Mouse (Mus musculus): ENCODE measurements around the gene Ncoa7.

Ncoa7 gene

DNA sequence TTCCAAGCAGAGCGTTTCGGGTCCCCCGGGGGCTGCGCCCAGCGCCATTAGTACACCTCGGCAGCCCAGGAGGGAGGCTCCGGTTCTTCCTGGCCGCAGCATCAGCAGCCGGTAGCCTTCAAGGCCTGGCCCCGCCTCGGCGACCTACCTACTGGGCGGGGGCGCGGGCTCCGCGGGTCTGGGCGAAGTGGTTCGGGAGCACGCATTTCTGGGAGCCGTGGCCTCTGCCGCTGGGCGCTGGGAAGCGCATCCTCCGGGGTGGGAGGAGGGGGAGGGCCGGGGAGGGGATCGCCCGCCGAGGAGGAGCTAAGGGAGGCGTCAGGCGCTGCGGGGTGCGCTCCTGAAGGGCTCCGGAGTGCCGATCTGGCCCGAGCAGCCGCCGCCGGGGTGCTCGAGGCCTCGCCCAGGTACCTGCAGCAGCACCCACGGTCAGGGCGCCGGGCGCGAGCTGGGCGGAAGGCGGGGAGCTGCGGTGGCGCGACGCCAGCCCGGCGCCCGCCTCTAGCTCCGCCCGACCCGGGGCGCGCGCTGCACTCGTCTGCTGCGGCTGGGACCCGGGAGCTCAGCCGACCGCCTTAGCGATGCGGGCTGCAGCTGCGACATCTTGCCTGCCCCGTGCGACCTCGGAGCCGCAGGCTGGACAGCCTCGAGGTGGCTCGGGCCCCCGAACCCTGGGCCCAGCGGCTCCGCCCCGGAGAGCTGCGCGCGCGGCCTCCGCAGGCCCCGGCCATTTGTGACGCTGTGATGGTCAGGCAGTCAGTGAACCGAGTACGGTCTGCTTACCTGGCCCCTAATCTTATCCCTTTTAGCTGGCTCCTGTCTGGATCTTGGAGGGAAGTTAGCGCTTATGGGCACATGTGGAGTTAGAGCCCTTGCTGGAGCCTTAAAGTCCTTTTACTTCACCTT is at the start of gene Ncoa7:
Gene Ncoa7, minus strand, starts transcription at position 646 of the 906 bp plus-strand sequence.
- in situ Hi-C loops (cut with MseI, MboI) = loop anchor here in 1 of 2 experiments (10.0 kb wide), 1 partner anchor 188 kb away; no protein-coding TSS in a partner anchor

DNA sequence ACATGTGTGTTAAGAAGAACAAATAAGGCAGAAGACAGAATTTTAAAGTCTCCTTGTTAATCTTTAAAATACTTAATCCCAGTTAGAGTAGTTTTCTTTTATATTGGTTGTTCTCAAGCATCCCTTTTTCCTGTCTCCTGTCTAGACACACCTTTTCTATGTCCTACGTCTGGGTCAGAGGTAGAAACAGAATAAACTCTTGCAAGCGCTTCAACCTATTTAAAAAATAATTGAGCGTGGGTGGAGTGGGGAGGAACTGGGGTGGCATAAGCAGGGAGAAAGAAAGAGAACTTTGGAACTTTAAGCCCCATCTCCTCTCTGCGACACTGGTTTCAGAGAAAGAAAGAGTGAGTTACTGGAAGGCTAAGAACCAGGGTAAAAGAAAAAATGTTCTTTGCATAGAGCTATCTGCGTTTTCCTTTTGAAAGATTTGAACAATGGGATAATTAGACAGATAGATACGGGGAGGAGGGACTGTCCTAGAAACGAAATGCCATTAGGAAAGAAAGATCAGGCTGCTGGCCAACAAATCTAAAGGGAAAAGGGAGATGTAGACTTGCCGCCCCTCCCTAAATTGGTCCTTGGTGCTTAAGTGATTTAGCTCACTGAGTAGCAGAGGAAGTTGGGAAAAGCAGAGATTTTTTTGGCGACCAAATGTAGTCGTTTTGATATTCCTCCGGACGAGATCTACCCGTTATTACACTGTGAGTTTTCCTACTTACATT is 42.1 kb upstream of the Ncoa7 start:
- in situ Hi-C loops (cut with MseI, MboI) = loop anchor here (5.0 to 10.0 kb wide), 2 partner anchors 450 to 452 kb away; no protein-coding TSS in a partner anchor

DNA sequence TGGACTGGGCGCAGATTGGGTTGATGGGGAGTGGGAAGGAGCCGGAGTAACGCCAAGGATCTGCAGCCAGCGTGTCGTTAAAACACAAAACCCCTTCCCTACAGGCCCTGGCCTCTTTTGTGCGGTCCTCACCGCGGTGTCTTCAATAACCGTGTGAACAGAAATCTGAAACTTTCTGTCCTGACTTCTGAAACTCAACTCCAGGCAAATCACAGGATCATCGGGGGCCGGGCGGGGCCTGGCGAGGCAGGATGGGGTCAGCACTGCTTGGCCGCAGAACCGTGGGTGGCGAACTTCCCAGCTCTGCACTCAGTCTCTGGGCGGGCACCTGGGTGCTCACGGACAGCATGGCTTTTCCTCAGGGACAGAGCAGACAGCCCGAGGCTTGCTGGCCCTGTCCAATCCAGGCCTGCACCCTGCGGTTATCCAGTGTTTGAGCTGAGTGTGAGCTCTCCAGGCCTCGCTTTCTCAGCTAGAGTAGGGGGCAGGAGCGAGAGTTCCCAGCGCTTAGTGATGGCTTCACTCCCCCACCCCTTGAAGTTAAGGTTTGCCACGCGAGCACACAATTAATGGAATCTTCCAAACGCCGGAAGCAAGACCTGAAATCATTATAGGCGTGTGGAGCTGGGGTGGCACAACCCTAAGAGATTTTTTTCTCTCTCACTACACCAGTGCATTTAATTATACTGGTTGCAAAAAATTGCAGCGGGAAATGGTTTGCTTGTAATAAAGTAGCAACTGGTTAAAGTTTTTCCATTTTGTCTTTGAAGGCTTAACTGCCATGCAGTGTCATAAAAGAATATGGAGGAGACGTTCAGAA is 41.3 kb upstream of the Ncoa7 start:
- in situ Hi-C loops (cut with MseI, MboI) = loop anchor here (5.0 to 10.0 kb wide), 2 partner anchors 450 to 453 kb away; no protein-coding TSS in a partner anchor

DNA sequence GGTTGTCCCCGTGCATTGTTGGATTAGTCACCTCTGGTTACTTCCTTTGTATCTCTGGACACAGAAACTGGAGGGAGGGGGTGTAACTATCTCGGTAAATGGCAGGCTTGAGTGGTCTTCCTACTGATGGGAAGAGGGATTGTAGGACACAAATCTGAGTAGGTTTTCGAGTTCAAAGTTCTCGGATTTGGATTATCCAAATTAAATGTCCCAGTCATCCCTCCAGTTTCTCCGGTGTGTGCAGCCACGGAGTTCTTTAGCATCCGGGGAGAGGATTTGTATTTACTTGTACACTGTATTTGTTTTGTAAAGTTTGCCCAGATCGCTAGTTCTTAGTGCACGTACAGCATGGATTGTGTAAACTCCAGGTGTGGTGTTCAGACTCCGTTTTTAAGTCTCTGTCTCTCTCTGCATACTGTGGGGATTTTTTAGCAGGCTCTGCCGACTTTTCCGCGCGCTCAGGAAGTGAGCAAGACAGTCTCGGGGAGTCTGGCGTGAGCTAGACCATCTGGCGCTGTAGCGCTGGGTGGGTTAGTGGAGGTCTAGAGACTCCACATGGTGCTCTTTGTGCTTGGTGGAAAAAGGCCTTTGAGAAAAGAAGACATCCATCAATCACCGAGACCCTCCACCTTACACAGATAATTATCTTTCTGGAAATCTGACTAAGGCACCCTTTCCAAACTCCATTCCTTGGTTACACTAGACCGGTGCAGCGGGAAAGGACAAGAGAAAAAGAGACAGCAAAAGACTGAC is 40.5 kb upstream of the Ncoa7 start:
- in situ Hi-C loops (cut with MseI, MboI) = loop anchor here in 1 of 2 experiments (10.0 kb wide), 1 partner anchor 451 kb away; no protein-coding TSS in a partner anchor

DNA sequence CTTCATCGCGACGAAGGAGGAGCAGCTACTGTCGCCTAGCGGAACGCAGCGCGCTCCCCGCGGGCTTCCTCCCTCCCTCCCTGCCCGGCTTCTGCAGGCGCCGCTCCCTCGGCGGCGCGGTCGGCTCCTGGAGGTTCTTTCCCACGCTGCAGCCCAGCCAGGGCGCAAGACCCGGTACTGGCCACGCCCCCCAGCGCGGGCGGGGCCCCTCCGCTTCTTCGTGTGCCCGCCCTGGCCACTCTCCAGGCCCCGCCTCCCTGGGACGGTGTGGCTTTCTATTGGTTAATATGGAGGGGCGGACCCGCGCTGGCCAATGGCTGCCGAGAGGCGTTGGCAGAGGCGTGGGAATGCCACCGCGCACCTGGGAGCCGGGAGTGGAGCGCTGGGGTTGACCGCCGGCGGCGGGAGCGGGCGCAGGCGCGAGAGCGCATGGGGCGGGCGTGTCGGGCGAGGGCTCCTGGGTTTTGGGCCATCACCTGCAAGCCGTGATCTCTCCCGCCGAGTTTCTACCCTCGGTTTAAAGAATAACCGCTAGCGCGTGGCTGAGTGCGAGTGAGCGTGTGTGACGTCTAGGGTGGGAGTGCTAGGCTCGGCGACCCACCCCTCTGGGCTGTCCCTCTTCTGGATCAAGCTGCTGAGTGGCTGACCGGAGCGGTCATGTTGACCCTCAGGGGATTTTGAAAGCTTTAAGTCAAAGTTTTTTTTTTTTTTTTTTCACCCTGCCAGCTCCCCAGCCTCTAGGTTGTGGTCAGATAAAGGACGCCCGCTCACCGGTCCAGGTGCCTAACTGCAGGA is 39.7 kb upstream of the Ncoa7 start, which contains the start of gene Hey2:
Gene Hey2, minus strand, starts transcription at position 159 of the 795 bp plus-strand sequence.
- in situ Hi-C loops (cut with MseI, MboI) = loop anchor here in 1 of 2 experiments (10.0 kb wide), 1 partner anchor 452 kb away; no protein-coding TSS in a partner anchor

DNA sequence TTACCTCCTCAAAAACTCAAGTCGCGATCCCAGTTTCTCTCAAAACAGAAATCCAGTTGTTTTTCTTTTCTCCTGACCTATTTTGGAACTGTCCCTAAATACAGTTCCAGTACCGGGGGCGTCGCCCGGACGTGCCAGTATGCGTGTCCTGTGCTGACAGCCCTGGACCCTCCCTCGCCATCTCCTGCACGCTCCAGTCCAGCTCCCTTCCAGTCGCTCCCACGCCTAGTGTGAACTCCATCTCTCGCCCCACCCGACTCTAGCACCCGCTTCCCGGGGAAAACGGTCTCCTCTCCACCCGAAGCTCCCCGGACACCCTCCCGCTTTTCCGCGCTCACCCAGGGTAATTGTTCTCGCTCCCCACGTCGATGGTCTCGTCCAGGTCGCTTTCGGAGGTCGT is 39.1 kb upstream of the Ncoa7 start:
- in situ Hi-C loops (cut with MseI, MboI) = loop anchor here in 1 of 2 experiments (10.0 kb wide), 1 partner anchor 453 kb away; no protein-coding TSS in a partner anchor

DNA sequence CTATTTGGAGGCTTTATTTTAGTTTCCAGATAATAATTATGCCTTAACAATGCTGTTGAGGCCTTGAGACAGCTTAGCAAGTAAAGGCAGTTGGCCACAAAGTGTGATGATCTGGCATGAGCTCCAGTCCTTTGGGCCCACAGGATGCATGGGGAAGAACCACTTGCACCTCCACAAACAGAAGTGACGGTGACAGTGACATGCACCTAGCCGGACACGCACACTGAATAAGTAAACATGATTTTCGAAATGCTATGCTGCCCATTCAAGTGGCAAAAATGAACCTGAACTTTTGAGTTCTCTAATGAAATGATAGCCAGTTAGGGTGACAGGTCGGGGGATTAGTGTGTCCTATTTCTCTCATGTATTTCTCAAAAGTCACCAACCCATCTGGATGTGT is 37.7 kb upstream of the Ncoa7 start:
- in situ Hi-C loops (cut with MseI, MboI) = loop anchor here in 1 of 2 experiments (10.0 kb wide), 1 partner anchor 454 kb away; no protein-coding TSS in a partner anchor

DNA sequence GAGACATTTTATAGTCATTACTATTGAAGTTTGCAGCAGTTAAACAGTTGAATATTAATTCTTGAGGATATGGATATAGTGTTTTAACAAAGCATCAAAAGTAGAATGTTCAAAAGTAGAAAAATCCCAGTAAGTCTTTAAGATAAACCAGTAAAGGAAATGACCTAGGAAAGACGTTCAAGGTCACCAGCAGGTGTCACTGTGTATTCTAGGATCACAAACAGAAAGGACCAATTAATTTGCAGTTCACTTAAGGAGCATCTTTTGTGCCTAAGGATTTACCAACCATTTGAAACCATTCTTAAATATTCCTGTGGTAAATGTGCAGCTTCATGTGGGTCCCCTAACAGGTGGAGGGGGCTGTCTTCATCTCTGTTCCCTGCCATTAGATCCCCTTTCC is 35.1 kb upstream of the Ncoa7 start:
- in situ Hi-C loops (cut with MseI, MboI) = no loop called here

DNA sequence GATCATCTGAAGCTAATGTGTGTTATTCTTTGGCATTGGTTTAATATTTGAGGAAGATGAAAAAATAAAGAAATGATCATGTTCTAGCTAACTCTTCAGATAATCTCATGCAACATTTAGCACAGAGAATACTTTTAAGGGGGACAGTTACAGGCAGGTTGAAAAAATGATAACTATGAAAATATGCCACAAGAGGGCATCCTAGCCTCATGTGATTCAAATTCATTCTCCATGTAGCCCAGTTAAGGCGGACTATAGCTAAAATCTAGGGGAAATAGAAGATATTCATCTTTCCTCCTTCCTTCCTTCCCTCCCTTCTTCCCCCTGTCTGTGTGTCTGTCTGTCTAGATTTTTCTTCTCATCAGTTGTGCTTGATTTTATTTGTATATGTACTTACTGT is 21.9 kb upstream of the Ncoa7 start:
- in situ Hi-C loops (cut with MseI, MboI) = loop anchor here (5.0 to 10.0 kb wide), 2 partner anchors 477 to 480 kb away; no protein-coding TSS in a partner anchor

DNA sequence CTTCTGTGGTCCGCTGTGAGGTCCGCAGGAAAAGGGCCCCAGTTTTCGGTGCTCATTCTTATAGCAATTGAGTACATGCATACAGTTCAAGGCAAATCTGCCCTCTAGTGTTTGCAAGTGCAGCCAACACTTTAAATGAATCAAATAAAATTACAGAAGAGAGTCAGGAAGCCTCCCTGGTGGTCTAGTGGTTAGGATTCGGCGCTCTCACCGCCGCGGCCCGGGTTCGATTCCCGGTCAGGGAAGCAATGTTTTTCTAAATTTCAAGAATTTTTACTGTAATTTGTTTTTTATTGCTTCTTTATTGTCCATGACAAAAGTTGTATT is 7.8 kb upstream of the Ncoa7 start:
- in situ Hi-C loops (cut with MseI, MboI) = no loop called here

DNA sequence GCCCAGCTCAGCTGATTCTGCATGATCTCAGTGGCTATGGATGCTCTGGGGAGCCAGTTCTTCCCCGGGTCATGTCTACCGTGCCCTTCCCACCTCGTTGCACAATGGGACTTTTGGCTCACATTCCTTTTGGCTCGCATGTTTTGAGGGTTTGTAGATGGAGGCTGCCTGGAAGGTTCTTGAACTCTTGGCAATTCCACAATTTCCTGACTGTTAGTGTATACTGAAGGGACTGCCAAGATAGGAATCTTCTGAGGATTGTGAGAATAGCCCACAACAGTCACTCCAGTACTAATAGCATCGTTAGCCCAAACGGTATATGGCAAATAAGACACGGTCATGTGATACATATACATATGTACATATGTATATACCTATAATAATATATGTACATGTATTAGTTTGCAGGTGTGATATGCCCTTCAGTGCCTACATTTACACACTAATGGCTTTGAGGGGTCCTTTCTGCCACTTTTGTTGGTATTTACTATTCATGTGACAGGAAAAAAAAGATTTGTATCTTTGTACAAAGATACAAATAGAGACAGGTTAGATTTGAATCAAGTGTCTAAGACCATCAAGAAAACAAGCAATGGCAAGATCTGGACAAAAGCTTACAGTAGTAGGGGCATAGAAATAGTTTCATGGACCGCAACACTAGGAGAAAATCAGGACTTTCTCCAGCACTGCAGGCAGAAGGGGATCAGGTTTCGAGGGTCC is 7.3 kb upstream of the Ncoa7 start:
- in situ Hi-C loops (cut with MseI, MboI) = no loop called here

DNA sequence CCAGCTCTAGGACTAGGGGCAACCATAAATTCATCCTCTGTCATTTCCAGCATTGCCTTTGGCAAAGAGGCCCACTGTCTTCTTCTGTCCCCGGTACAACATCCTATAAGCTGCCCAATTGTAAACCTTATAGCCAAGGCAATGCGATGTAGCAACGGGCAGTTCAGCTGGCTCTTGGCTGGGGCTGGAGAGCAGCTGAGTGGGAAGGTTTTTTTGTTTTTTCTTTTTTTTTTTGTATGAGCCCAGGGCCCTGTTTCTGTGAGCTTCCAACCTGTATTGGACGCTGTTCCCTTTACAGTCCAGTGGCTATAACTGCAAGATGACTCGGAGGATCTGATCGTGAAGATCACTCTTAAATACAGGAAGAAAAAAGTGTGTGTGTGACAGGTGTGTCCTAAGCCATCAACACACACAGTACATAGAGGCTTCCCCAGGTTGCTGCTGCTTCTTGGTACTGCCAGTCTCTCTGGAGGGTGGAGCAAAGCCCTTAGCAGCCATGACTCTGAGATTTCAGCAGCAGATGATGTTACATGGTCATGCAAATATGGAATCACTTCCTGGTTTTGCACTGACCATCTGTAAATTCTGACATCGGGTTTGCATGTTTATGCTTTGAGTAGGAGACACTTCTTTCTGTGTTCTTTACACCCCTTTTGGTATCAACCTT is 594 bp upstream of the Ncoa7 start:
- in situ Hi-C loops (cut with MseI, MboI) = loop anchor here in 1 of 2 experiments (10.0 kb wide), 1 partner anchor 189 kb away; no protein-coding TSS in a partner anchor

DNA sequence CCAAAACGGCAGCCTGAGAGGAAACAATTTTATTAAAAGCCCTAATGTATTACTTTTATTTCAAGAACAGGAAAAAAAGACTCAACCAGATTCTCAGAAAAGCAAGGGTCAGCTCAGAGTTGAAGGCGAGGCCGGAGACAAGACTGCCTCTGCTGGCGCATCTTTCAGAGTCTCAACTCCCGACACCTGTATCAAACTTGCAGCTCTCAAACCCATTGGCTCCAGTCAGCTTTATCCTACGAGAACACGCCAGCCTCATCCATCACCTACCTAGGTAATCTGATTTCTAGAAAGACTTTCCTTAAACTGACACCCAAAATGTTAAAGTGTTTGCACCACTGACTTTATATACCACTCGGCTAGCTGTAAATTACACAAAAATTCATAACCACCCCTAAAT is 1.1 kb downstream of the Ncoa7 start:
- in situ Hi-C loops (cut with MseI, MboI) = loop anchor here in 1 of 2 experiments (10.0 kb wide), 1 partner anchor 187 kb away; no protein-coding TSS in a partner anchor

DNA sequence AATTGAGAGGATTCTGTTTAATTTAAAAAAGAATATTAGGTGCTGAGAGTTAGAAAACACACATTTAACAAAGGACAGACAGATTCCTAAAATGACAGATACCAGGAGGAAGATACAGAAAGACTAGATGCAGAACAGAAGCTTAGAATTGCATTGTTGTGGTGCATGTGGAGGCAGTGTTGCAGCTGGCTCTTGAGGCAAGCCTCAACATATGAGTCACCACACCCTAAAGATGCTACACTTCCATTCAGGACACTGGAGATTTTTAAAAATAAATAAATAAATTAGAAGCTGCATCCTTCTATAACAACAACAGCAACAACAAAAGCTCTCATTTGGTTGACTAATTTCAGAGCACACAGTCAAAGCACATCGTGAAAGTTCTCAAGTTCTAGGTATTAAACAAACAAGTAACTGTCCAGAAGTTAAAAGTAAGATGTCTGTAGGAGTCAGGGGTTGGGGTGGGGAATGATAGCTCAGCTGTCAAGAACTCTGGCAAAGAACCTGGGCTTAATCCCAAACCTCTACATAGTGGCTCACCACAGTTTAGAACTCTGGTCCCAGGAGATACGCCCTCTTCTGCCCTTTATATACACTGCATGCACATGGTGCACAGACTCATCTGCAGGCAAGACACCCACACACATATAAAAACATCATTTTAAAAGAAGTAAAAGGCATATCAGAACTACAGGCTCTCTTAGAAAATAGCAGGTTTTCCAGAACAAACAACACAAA is 3.2 kb downstream of the Ncoa7 start:
- in situ Hi-C loops (cut with MseI, MboI) = loop anchor here in 1 of 2 experiments (10.0 kb wide), 1 partner anchor 185 kb away; no protein-coding TSS in a partner anchor

DNA sequence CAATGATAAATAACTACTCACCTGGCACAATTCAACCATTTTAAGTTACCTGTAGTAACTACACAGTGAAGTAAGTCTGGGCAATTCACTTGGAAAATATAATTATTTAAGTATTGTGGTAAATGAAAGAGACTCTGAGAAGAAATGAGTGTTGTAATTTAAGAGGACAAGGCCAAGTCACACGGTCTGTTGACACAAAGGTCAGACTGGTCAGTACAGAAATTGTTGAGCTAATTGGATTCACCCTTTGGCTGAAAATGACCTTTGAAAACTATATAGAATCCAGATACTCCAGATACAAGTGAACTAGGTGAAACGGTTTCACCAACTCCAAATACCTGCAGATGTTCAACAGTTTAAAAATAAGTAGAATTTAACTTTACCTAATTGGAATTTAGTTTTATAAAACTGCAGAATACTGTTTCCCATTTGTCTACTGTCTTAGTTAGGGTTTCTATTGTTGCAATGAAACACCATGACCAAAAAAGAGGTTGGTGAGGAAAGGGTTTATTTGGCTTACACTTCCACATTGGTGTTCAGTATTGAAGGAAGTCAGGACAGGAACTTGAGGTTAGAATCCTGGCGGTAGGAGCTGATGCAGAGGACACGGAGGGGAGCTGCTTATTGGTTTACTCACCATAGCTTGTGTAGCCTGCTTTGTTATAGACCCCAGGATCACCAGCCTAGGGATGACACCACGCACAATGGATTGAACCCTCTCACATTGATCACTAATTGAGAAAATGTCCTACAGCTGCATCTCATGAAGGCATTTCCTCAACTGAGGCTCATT is 6.5 kb downstream of the Ncoa7 start:
- in situ Hi-C loops (cut with MseI, MboI) = no loop called here

DNA sequence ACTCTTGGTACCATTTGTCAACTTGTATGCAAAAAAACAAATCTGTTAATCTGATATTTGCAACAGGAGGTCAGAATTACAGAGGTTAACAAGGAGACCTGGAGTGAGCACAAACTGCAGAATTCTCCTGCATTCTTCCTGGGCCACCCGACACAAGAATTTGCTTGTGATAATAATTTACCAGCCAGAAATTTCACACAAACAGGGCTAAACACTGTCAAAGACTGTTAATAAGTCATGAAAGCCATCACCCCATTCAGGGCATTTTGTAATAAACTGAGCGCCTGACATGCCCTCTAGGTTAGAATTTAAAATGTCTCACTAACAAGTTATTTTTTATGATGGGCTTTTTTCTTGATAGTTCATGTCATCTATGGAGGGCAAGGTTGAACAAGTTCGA is 12.1 kb downstream of the Ncoa7 start:
- in situ Hi-C loops (cut with MseI, MboI) = no loop called here

DNA sequence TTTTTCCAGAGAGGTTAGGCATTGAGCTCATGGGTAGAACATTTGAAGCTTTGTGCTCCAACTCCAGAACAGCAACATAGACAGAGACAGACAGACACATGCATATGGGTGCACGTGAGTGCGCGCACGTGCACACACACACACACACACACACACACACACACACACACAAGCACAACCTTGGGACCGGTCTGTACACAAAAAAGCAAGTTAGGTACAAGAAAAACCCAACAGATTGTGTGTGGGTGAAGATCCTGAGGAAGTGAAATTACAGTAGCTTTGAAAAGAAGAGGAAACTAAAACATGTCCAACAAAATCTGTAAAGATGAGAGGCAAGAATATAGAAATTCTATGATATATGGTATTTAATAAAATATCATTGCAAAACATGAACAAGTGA is 13.6 kb downstream of the Ncoa7 start:
- in situ Hi-C loops (cut with MseI, MboI) = no loop called here
